In the genomic region with DNA sequence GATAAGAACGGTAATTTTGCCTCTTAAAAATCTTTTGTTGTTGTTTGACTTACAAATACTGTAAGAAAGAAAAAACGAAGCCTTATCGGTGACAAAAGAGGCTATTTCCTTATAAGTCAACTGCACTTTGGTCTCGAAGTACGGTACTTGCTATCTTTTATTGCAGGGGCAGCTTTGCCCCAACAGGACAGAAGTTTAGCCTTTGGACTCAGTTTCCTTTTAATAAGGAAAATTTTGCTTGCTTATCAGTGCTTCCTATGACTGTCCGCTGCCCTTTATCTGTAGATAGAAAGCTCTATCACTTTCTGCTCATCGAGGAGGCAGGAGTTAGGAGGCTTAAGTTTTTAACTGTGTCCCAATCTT, we compare ENCODE assay signal across 8 mouse cellular contexts. TPM values are rescaled to one million over a fixed set of nuclear protein-coding genes. Genes with fewer than 3 reads are reported as not detected.
DNase-seq lines count a peak whose midpoint lies in the region; ATAC-seq and TF ChIP-seq lines count a peak whose summit lies in the region.

No protein-coding gene starts in this region.

- intact Hi-C loops in gastrocnemius, adult 2 months (cut with DNase I) = no loop called here
- intact Hi-C loops in gastrocnemius, postnatal 36 days (cut with DNase I) = no loop called here

- H3K27ac ChIP-seq in gastrocnemius, adult 2 months = peak overlapping the region; percentile 96
- H3K27ac ChIP-seq in neural tube, embryonic 11.5 days (ENCODE audit: low read depth, low read length) = no peak overlapping the region
- H3K27ac ChIP-seq in liver, embryonic 12.5 days = peak overlapping the region; percentile 64; the same call in 1 of the 2 replicates

- H3K27me3 ChIP-seq in neural tube, embryonic 11.5 days (ENCODE audit: control insufficient read depth, insufficient read depth, low read length) = no peaks in the 10 kb centered on the region
- H3K27me3 ChIP-seq in liver, embryonic 12.5 days (replicated peaks) = no peaks in the 10 kb centered on the region

- no peak for ATAC-seq in neural tube, embryonic 11.5 days (ENCODE audit: insufficient read depth, low FRiP score, low TSS enrichment)
- no peak for ATAC-seq in liver, embryonic 12.5 days

- TF ChIP-seq CTCF in gastrocnemius, adult 2 months (IDR thresholded peaks at IDR 0.05) = no peak

- H3K9ac ChIP-seq in neural tube, embryonic 11.5 days (ENCODE audit: low read length) = no peak overlapping the region
- peak overlapping the region; percentile 82 for H3K9ac ChIP-seq in liver, embryonic 12.5 days

- 0 out of 2 replicates have a peak, but pooled peaks cover 2% of the 10 kb centered on the region for H3K4me1 ChIP-seq in neural tube, embryonic 11.5 days (ENCODE audit: control insufficient read depth, insufficient read depth, low read length)
- peaks cover 37% of the 10 kb centered on the region for H3K4me1 ChIP-seq in liver, embryonic 12.5 days

- H3K4me2 ChIP-seq in neural tube, embryonic 11.5 days (ENCODE audit: low read depth) = peak overlapping the region; percentile 73
- peak overlapping the region; percentile 96 for H3K4me2 ChIP-seq in liver, embryonic 12.5 days

- H3K9me3 ChIP-seq in neural tube, embryonic 11.5 days (ENCODE audit: control insufficient read depth, low read length) = no peaks in the 10 kb centered on the region
- H3K9me3 ChIP-seq in liver, embryonic 12.5 days (replicated peaks) = no peaks in the 10 kb centered on the region

- no peak for DNase-seq in gastrocnemius, adult 2 months
- no peak for DNase-seq in gastrocnemius, postnatal 36 days
- DNase-seq in neural tube, embryonic 11.5 days (ENCODE audit: low spot score) = no peak
- DNase-seq in neural tube, embryonic 10.5 days (ENCODE audit: extremely low spot score, low spot score) = no peak
- no peak for DNase-seq in urinary bladder, postnatal 25 days (ENCODE audit: low spot score)
- DNase-seq in thymus, postnatal 0 days (ENCODE audit: low spot score) = no peak
- no peak for DNase-seq in frontal cortex, postnatal 36 days (ENCODE audit: low spot score in 2 of 2)

- no peaks in the 10 kb centered on the region for H3K36me3 ChIP-seq in neural tube, embryonic 11.5 days (ENCODE audit: control insufficient read depth, insufficient read depth, low read length)
- 0 out of 2 replicates have a peak, but pooled peaks cover 4% of the 10 kb centered on the region for H3K36me3 ChIP-seq in liver, embryonic 12.5 days

- WGBS in neural tube, embryonic 11.5 days = 70% methylated on average over 7 of the region's 7 CpGs
- WGBS in liver, embryonic 12.5 days (ENCODE audit: insufficient replicate concordance) = 8% methylated on average over 7 of the region's 7 CpGs

- H3K4me3 ChIP-seq in gastrocnemius, adult 2 months = peak overlapping the region; percentile 98
- H3K4me3 ChIP-seq in neural tube, embryonic 11.5 days (ENCODE audit: low read depth, low read length) = peak overlapping the region; percentile 69; the same call in 1 of the 2 replicates
- H3K4me3 ChIP-seq in liver, embryonic 12.5 days = peak overlapping the region; percentile 78

RNA-seq across cellular contexts. Expression of a gene that starts 1.4 kb away (rescaled TPM):
- 10 to 100 TPM; 25.4 to 26.7 TPM for total RNA-seq in gastrocnemius, adult 2 months (2021)
- total RNA-seq in gastrocnemius, postnatal 36 days (2021) = 10 to 100 TPM; 23.5 to 24.2 TPM
- polyA plus RNA-seq in neural tube, embryonic 11.5 days (2014; fragmentation: Nextera tagmentation; extraction: Ambion mirVana) = 167 and 168 TPM in 2 replicates
- 97.2 and 104 TPM in 2 replicates for polyA plus RNA-seq in liver, embryonic 12.5 days (2016; fragmentation: Nextera tagmentation; extraction: Ambion mirVana)
- polyA plus RNA-seq in thymus, postnatal 0 days (2015; fragmentation: Nextera tagmentation; extraction: Ambion mirVana) = 261 and 264 TPM in 2 replicates

RNA-seq across cellular contexts. Expression of a gene that starts 33.9 kb away (rescaled TPM):
- total RNA-seq in gastrocnemius, adult 2 months (2021) = under 1 TPM; 0.05 to 0.25 TPM
- total RNA-seq in gastrocnemius, postnatal 36 days (2021) = under 1 TPM; 0.05 TPM
- 0.12 TPM in 1 of 2 replicates, not detected in the other for polyA plus RNA-seq in neural tube, embryonic 11.5 days (2014; fragmentation: Nextera tagmentation; extraction: Ambion mirVana)
- polyA plus RNA-seq in liver, embryonic 12.5 days (2016; fragmentation: Nextera tagmentation; extraction: Ambion mirVana) = 1.6 and 1.8 TPM in 2 replicates
- 4.2 and 5.5 TPM in 2 replicates for polyA plus RNA-seq in thymus, postnatal 0 days (2015; fragmentation: Nextera tagmentation; extraction: Ambion mirVana)
